Mouse (Mus musculus) kidney, embryonic 16.5 days (tissue): ENCODE results near the gene Abcb1a. TPM values are rescaled to one million over a fixed set of nuclear protein-coding genes. Genes with fewer than 3 reads are reported as not detected.
"Not testable (repeated sequence)": the region's sequence is repeated elsewhere in the genome, so short reads cannot be mapped to it uniquely, and the experiment has no call there.

ENCODE experiments used
- ATAC-seq: fragments of 200-750 bp; cut with Nextera tagmentation; 2 replicates; pipeline ENCODE4 v1.8.0; 2017; ENCODE audit warnings: moderate TSS enrichment; ENCODE audit not compliant: low FRiP score, low TSS enrichment
- H3K27ac ChIP-seq: fragments of 300-500 bp; sonication (generic); 2 replicates; pipeline ENCODE4 v1.5.1; 2014; ENCODE audit warnings: low read length
- H3K27me3 ChIP-seq: fragments of 300-500 bp; sonication (generic); 2 replicates; pipeline ENCODE4 v1.6.1; 2014; ENCODE audit warnings: low read length, control low read depth, mixed read lengths; ENCODE audit not compliant: insufficient read depth
- H3K36me3 ChIP-seq: fragments of 300-500 bp; sonication (generic); 2 replicates; pipeline ENCODE4 v1.6.1; 2014; ENCODE audit warnings: low read length, control low read depth, mixed read lengths; ENCODE audit not compliant: insufficient read depth
- H3K4me1 ChIP-seq: fragments of 300-500 bp; sonication (generic); 2 replicates; pipeline ENCODE4 v1.6.1; 2014; ENCODE audit warnings: low read length, control low read depth, mixed read lengths; ENCODE audit not compliant: insufficient read depth
- H3K4me2 ChIP-seq: fragments of 300-500 bp; sonication (generic); replicated peaks from 2 replicates; pipeline ENCODE4 v1.6.1; 2014; ENCODE audit warnings: low read depth, low read length
- H3K4me3 ChIP-seq: fragments of 300-500 bp; sonication (generic); 2 replicates; pipeline ENCODE4 v1.5.1; 2014; ENCODE audit warnings: mild to moderate bottlenecking, low read length
- H3K9ac ChIP-seq: fragments of 300-500 bp; sonication (generic); replicated peaks from 2 replicates; pipeline ENCODE4 v1.6.1; 2014; ENCODE audit warnings: low read length
- H3K9me3 ChIP-seq: fragments of 300-500 bp; sonication (generic); 2 replicates; pipeline ENCODE4 v1.6.1; 2016; ENCODE audit warnings: low read length, control low read depth
- WGBS: fragments of 180-500 bp; shearing (Covaris S2); extraction: QIAGEN DNeasy Blood & Tissue Kit; methylation state at CpG from one replicate; pipeline ENCODE4 v1.1.7; 2014; 5-methylcytosine and 5-hydroxymethylcytosine counted together
- polyA plus RNA-seq: library from polyadenylated mRNA; unstranded; fragments of >200 nt; fragmentation: Nextera tagmentation; extraction: Ambion mirVana; gene quantifications from 2 replicates; pipeline ENCODE4 v1.2.1, GENCODE M21; 2015

The Abcb1a gene
- polyA plus RNA-seq, 1 experiment from 2014 or later, result 0.37 TPM

DNA sequence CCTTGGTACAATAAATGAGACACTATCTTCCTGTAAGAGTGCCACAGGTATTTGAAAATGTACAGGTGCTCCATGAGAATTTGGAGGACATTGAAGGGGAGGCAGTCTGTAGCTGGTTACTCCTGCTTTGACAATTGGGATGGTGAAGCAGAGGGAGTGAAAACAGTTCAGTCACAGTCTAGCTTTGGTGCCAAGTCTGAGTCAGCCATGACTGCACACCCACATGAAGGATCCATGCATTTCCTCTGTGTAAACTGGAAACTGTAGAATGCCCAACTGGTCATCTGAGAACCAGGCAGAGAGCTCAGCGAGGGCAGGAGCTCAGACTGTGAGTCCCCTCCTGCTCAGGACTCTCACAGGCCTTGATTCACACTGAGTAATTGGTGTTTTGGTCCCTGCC lies 59.7 kb downstream of the Abcb1a start:
- H3K9me3 ChIP-seq, result no peaks in the 10 kb centered on the region
- no peak overlapping the region for H3K27ac ChIP-seq
- H3K9ac ChIP-seq, result no peak overlapping the region
- no peaks in the 10 kb centered on the region for H3K27me3 ChIP-seq
- no peak overlapping the region for H3K4me3 ChIP-seq
- no peak for ATAC-seq
- 52% methylated on average over 1 of the region's 1 CpGs for WGBS
- no peaks in the 10 kb centered on the region for H3K4me1 ChIP-seq
- H3K36me3 ChIP-seq, result no peaks in the 10 kb centered on the region
- H3K4me2 ChIP-seq, result no peak overlapping the region

DNA sequence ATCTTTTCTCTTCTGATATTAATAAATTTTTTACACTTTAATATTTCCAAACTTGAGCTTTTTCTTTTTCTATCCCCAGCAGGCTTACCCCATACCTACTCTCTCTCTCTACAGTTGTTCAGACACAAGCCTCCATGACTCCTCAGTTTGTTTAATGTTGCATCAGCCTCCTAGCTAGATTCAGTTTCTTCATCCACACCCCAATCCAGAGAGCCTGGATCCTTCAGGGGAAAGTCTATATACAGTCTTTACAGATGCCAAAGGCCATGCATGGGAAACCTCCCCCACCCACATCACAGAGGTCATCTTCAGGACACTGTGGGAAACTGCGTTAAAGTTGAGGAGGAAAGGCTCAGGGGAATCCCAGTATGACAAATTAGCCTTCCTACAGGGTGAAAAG lies 62.3 kb downstream of the Abcb1a start:
- no peak overlapping the region for H3K4me2 ChIP-seq
- WGBS, result 9% methylated on average over 1 of the region's 1 CpGs
- no peak overlapping the region for H3K9ac ChIP-seq
- no peak for ATAC-seq
- H3K27me3 ChIP-seq, result no peaks in the 10 kb centered on the region
- H3K9me3 ChIP-seq, result no peaks in the 10 kb centered on the region
- H3K4me3 ChIP-seq, result no peak overlapping the region
- no peaks in the 10 kb centered on the region for H3K36me3 ChIP-seq
- H3K27ac ChIP-seq, result no peak overlapping the region
- H3K4me1 ChIP-seq, result no peaks in the 10 kb centered on the region

DNA sequence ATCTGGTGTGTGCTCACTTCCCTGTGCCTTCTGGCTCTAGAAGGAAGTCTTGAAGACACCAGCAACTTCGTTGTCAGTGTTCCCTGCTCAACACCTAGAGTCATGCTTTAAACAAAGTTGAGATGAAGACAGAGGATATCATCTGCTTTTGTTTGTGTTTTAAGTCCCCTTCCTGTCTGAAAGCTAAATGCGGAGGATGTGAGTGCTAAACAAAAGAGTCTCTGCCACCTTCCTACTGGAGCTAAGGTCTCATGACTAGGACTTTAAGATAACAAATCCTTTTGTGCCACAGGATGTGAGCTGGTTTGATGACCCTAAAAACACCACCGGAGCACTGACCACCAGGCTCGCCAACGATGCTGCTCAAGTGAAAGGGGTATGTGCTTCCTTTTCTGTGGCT lies 63.0 kb downstream of the Abcb1a start:
- Histone ChIP-seq H3K9ac (no peak overlapping the region), H3K4me2 (no peak overlapping the region), H3K4me3 (no peak overlapping the region), H3K4me1 (no peaks in the 10 kb centered on the region), H3K9me3 (no peaks in the 10 kb centered on the region), H3K27ac (no peak overlapping the region), H3K27me3 (no peaks in the 10 kb centered on the region), H3K36me3 (no peaks in the 10 kb centered on the region)
- no peak for ATAC-seq
- 75% methylated on average over 5 of the region's 5 CpGs for WGBS

DNA sequence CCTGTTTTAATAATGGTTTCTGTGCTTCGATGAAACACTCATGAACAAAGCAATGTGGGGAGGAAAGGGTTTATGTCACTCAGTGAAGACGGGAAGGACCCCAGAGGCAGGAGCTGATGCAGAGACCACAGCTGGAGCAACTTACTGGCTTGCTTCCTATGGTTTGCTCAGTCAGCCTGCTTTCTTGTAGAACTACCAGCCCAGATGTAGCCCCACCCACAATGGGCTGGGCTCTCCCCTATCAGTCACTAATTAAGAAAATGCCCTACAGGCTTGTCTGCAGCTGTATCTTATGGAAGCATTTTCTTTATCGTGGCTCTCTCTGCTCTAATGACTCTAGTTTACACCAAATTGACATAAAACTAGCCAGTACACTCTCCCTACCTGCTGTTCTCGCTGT lies 67.9 kb downstream of the Abcb1a start:
- 59% methylated on average over 4 of the region's 4 CpGs for WGBS
- Histone ChIP-seq H3K36me3 (no peaks in the 10 kb centered on the region), H3K9ac (no peak overlapping the region), H3K27me3 (no peaks in the 10 kb centered on the region), H3K27ac (no peak overlapping the region), H3K9me3 (no peaks in the 10 kb centered on the region), H3K4me3 (no peak overlapping the region), H3K4me2 (no peak overlapping the region), H3K4me1 (no peaks in the 10 kb centered on the region)
- ATAC-seq, result no peak

DNA sequence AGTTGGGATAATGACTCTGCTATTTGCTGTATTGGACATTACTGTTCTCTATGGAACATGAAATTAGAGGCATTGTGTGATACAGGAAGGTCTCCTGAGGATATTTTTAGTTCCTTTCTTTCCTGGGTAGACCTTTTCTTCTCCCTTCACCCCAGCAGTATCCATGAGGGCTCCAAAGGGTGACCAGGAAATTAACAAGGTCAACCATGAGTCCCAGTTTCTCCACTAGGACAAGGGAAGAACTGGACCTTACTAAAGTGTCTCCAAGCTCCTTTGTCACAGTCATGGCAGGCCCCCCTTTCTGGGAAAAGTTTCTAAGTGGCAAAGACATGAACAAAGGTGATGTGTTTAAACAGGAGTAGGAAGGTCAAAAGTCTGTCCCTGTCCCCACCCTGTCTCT lies 72.8 kb downstream of the Abcb1a start:
- no peak; the same call in 1 of the 2 replicates for ATAC-seq
- Histone ChIP-seq H3K9ac (no peak overlapping the region), H3K4me2 (no peak overlapping the region), H3K27ac (no peak overlapping the region), H3K9me3 (no peaks in the 10 kb centered on the region), H3K27me3 (no peaks in the 10 kb centered on the region), H3K4me1 (no peaks in the 10 kb centered on the region), H3K4me3 (no peak overlapping the region), H3K36me3 (no peaks in the 10 kb centered on the region)

DNA sequence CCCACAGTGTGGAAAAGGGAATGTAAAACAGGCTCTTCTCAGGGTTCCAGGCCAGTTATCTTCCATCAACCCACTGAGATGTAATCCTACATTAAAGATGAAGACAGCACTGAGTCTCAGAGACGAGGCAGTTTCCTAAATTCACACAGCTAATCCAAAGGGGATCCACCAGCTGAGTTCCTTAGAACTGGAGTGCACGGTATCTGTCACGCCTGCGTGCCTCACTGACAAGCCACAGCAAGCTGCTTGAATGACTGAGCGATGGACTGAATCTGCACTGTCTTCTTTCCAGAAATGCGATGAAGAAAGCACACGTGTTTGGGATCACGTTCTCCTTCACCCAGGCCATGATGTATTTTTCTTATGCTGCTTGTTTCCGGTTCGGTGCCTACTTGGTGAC lies 73.4 kb downstream of the Abcb1a start:
- not testable (repeated sequence) for H3K27ac ChIP-seq, H3K9ac ChIP-seq, H3K4me3 ChIP-seq, H3K4me2 ChIP-seq, H3K4me1 ChIP-seq, H3K36me3 ChIP-seq, H3K9me3 ChIP-seq, H3K27me3 ChIP-seq
- ATAC-seq, result peak; percentile 31; the same call in 1 of the 2 replicates
- 63% methylated on average over 7 of the region's 10 CpGs for WGBS

DNA sequence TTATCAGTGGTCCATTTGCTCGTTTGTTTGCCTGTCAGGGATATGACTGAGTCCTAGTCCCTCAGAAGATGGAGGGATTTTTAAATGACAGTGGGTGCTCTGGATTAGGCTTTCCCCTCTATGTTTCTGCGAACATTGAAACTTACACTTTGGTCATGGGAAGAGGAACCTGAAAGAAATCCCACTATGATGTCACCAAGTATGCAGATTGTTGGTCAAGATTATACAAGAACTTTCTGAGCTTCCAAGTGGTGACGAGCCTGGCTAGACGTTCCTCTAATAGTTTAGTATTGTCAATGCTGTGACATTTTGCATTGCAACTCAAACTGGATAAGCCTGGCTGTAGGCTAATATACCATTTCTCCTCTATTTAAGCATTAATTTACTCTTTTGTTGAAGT lies 76.5 kb downstream of the Abcb1a start:
- no peak overlapping the region for H3K4me3 ChIP-seq
- H3K36me3 ChIP-seq, result no peaks in the 10 kb centered on the region
- no peak for ATAC-seq
- no peaks in the 10 kb centered on the region for H3K27me3 ChIP-seq
- 85% methylated on average over 4 of the region's 4 CpGs for WGBS
- no peak overlapping the region for H3K9ac ChIP-seq
- no peaks in the 10 kb centered on the region for H3K9me3 ChIP-seq
- H3K4me1 ChIP-seq, result no peaks in the 10 kb centered on the region
- no peak overlapping the region for H3K4me2 ChIP-seq
- H3K27ac ChIP-seq, result no peak overlapping the region

DNA sequence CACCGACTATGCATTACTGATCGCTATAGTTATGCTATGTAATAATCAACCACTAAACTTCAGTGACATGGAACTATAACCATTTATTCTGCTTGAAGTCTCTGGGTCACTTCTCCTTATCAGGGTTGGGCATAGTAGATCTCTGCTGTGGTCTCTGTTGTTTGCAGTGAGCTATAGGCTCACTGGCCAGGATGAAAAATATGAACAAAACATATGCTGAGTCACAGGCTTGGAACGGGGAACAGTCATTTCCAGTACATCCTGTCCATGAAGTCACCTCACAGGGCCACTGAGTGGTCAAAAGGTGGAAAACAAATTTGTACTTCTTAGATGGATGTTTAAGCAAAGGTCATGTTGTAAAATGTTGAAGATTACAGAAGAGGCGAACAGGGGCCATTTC lies 77.2 kb downstream of the Abcb1a start:
- H3K27me3 ChIP-seq, result no peaks in the 10 kb centered on the region
- no peak for ATAC-seq
- WGBS, result 90% methylated on average over 4 of the region's 4 CpGs

DNA sequence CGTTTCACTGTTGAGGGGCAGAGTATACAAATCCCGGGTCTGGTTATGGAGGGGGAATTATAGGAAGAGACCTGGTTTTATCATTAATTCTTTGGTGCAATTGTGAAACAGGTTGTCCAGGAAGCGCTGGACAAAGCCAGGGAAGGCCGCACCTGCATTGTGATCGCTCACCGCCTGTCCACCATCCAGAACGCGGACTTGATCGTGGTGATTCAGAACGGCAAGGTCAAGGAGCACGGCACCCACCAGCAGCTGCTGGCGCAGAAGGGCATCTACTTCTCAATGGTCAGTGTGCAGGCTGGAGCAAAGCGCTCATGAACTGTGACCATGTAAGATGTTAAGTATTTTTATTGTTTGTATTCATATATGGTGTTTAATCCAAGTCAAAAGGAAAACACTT lies 87.4 kb downstream of the Abcb1a start:
- not testable (repeated sequence) for H3K4me1 ChIP-seq, H3K9ac ChIP-seq, H3K9me3 ChIP-seq, H3K27me3 ChIP-seq, H3K4me2 ChIP-seq, ATAC-seq, H3K27ac ChIP-seq, H3K4me3 ChIP-seq, H3K36me3 ChIP-seq
- WGBS, result 90% methylated on average over 13 of the region's 13 CpGs

More for the DNA sequence above, 77.2 kb downstream of the Abcb1a start:
- Histone ChIP-seq H3K27ac (no peak overlapping the region), H3K4me3 (no peak overlapping the region), H3K4me1 (no peaks in the 10 kb centered on the region), H3K4me2 (no peak overlapping the region), H3K9me3 (no peaks in the 10 kb centered on the region), H3K36me3 (no peaks in the 10 kb centered on the region), H3K9ac (no peak overlapping the region)

DNA sequence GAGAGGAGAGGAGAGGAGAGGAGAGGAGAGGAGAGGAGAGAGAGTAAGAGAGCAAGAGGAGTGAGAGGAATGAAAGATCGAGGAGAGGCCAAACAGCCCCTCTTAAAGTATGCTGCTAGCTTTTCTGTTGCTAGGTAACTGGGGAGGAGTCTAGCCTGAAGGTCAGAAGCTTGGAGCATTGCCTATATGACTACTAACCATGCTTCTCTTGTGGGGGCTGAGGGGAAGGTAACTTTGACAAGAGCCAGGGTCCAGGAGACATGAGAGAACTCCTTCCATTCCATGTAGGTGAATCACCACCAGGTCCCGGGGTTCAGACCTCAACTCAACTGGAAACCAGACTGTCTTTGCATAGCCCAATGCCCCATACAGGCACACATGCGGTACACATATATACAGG lies 113.0 kb downstream of the Abcb1a start:
- WGBS, result 59% methylated on average over 3 of the region's 3 CpGs
- Histone ChIP-seq H3K36me3 (no peaks in the 10 kb centered on the region), H3K27me3 (no peaks in the 10 kb centered on the region), H3K4me1 (no peaks in the 10 kb centered on the region), H3K9me3 (no peaks in the 10 kb centered on the region), H3K4me3 (no peak overlapping the region), H3K9ac (no peak overlapping the region), H3K4me2 (no peak overlapping the region), H3K27ac (no peak overlapping the region)
- no peak for ATAC-seq

DNA sequence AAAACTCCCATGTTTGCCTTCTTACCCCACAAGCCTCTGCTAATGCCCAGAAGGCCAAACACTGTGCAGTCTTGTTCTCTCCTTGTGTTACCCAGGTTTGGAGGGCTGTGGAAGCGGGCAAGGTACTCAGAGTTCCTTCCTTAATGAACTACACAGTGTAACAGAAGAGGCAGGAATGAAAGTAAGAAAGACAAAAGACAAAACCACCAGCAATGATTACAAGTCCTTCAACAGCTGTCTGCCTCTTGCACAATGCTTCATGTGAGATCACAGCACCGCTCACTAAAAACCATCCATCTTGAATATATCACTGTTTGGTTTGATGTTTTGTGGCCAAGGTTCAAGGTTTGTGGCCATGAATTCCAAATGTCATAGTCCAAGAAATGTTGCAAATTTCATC lies 118.4 kb downstream of the Abcb1a start:
- ATAC-seq, result no peak
- WGBS, result 67% methylated on average over 2 of the region's 2 CpGs

More for the DNA sequence above, 118.4 kb downstream of the Abcb1a start:
- no peaks in the 10 kb centered on the region for H3K9me3 ChIP-seq
- no peaks in the 10 kb centered on the region for H3K4me1 ChIP-seq
- no peaks in the 10 kb centered on the region for H3K36me3 ChIP-seq
- no peak overlapping the region for H3K4me3 ChIP-seq
- no peak overlapping the region for H3K27ac ChIP-seq
- H3K4me2 ChIP-seq, result no peak overlapping the region
- no peak overlapping the region for H3K9ac ChIP-seq
- H3K27me3 ChIP-seq, result no peaks in the 10 kb centered on the region
